Mouse (Mus musculus) CD4-positive, CD25-positive, alpha-beta regulatory T cell, adult 4 months (primary cell): ENCODE measurements around the gene Nbeal1. TPM values are rescaled to one million over a fixed set of nuclear protein-coding genes. Genes with fewer than 3 reads are reported as not detected.

Experiments
- ATAC-seq: one replicate; pipeline ENCODE4 v1.8.0; 2017
- polyA plus RNA-seq, 2 experiments: library from polyadenylated mRNA; unstranded; fragments of 100-300 nt; shearing (Covaris generic); gene quantifications; one replicate each; pipeline ENCODE4 v1.2.1; 2017

The Nbeal1 gene
- polyA plus RNA-seq, 2 experiments from 2014 or later, result 7.4 to 8.0 TPM

- no peak for ATAC-seq
These were observed 164.3 kb downstream of the Nbeal1 start for GRCm38 (mm10) chr1:60344670-60345069.

- no peak for ATAC-seq
These were observed 165.3 kb downstream of the Nbeal1 start for GRCm38 (mm10) chr1:60345712-60346111.

GRCm38 (mm10) chr1:60352786-60353185 is 172.4 kb downstream of the Nbeal1 start:
- ATAC-seq, result no peak

- ATAC-seq, result peak; percentile 34
These were observed 181.2 kb downstream of the Nbeal1 start for GRCm38 (mm10) chr1:60361626-60362025.

GRCm38 (mm10) chr1:60376556-60376955 is 196.2 kb downstream of the Nbeal1 start:
- ATAC-seq, result no peak

GRCm38 (mm10) chr1:60381910-60382309 is 201.5 kb downstream of the Nbeal1 start:
- no peak for ATAC-seq

Other genes starting within 250 kb of the Nbeal1 start
- 1 to 10 TPM; 1.0 to 2.0 TPM for gene Ica1l, start 137.4 kb upstream of the Nbeal1 start, polyA plus RNA-seq
- 1 to 10 TPM; 5.7 to 8.8 TPM for gene Carf, start 82.4 kb upstream of the Nbeal1 start, polyA plus RNA-seq
- gene Wdr12, start 82.0 kb upstream of the Nbeal1 start, polyA plus RNA-seq, result 10 to 100 TPM; 49.0 to 58.6 TPM
- 10 to 100 TPM; 12.9 to 17.3 TPM for gene Cyp20a1, start 162.7 kb downstream of the Nbeal1 start, polyA plus RNA-seq
- gene Abi2, start 229.0 kb downstream of the Nbeal1 start, polyA plus RNA-seq, result 10 to 100 TPM; 12.2 to 14.2 TPM